Mouse (Mus musculus): ENCODE measurements around the gene Scin.

The Scin gene

DNA sequence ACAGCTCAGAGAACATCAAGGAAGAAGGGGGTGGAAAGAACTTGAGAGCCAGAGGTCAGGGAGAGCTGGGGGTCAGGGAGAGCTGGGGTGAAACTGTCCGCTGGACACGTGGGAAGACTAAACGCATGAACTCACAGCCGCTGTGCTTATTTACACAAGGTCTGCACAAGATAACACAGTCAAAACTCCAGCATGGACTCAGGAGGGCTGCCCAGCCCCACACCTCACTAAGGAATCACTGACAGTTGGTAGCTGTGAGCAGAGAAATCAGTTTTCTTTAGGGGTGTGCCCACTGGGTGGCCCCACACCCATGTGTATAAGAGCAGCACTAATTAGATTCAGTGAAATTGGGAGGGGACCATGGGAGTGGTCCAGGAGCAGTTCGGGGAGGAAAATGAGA lies 27.2 kb downstream of the Scin start:
- no peak for DNase-seq

DNA sequence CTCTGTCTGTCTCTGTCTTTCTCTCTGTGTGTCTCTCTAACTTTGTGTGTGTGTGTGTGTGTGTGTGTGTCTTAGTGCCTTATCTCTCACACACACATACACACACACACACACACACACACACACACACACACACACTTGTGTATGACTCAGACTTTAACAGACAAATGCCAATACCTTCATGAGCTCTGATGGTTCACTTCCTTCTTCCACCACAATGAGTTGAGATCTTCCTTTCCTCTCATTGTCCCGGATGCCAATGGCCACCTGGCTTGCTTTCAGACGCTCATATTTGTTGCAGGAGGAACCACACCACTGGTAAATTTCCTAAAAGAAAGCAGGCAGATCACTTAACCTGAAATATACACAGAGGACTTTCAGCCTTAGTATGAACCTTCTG lies 29.3 kb downstream of the Scin start:
- DNase-seq: no peak

DNA sequence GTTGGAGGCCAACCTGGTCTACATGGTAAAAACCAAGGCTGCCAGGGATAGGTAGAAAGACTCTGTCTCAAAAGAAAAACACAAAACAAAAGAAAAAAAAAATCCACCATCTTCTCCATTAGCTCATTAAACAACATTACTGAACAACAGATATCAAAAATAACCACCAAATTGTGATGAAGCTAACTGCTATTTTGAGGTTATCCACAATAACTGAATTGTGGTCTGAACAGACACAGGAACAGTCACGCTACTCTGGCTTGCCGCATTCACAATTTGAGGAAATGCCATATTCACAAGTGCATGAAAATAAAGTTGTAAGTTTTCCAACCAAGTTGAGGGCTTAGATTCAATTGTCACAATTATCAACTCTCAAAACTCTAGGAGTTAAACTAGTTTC lies 31.7 kb downstream of the Scin start:
- no peak for DNase-seq

DNA sequence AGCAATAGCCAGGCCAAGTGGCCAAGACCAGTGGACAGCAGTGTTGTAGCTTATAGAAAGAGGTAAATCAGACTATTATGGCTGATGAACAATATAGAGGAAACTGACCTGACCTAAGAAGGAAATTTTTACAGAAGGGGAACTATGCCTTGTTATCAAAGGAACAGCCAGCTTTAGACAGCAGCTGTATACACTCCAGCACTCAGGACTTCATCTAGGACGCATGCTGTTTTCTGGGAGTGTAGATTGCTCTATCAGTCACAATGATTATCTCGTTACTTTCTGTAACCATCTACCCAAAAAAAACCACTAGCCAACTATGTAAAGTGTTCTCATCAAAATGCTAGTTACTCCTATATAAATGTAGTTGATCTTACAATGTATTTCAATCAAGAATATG lies 34.6 kb downstream of the Scin start:
- DNase-seq: no peak

DNA sequence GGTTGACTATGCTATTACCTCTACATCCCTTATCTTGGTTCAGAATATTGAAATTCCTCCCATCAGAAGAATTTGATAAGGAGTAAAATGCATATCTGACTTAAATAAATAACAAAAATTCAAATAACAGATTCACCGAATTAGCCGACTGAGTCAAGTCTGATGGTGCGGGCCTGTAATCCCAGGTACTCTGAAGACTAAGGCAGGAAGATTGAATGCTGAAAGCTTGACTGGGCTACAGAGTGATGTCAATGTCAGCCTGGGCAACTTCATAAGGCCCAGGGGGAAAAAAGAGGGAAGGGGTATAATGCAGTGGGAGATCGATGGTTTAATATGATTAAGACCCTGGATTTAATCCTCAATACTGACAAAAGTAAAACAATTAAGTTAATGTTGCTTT lies 36.6 kb downstream of the Scin start:
- DNase-seq: no peak

DNA sequence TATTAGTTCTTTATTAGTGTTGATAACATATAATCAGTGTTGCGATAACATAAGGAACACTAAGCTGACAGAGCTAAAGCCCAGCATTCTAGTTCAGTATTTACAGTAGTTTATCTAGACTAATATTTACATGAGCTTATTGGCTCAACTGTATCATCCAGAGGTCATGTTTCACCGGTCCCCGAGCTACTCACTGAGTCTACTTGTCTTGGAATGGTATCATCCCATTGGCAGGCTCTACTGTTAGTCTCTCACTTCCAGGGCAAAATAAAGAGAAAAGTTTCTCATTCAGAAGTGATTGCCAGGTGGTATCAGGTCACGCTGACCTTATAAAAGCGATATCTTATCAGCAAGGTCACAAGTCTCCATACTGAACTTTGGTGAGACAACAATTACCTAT lies 37.0 kb downstream of the Scin start:
- no peak for DNase-seq

DNA sequence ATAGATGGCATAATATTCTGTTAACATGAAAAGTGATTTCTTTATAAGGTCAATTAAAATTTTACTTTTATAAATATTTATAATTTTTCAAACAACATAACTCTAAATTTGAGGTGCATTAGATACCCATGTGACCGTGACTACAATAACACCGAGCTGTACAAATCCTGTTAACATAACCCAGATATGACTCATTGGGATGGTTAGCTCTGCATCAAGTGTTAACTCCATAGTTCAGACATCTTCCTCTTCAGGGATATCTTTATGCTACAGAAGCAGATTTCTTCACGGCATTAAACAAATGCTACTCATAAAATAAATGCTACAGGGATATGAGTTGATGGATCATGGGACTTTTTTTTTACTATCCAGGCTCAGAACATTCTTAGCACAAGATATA lies 37.6 kb downstream of the Scin start:
- DNase-seq: no peak

DNA sequence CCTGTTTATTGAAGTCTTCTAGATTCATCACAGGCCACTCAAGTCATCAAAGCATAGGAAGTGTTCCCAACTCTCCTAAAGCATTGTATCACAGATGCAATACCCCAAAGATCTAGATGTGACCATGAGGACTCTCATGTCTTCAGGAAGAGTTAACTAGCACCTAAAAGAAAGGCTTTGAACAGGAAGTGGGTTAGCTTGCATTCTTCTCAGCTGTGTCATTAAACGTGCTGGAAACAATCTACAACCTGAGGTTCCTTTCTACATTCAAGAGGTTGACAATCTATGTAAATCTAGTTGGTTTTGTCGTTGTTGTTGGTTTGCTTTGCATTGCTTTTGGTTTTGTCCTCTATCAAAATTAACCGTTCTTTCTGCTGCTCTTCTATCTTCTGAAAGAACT lies 44.0 kb downstream of the Scin start:
- no peak for DNase-seq

DNA sequence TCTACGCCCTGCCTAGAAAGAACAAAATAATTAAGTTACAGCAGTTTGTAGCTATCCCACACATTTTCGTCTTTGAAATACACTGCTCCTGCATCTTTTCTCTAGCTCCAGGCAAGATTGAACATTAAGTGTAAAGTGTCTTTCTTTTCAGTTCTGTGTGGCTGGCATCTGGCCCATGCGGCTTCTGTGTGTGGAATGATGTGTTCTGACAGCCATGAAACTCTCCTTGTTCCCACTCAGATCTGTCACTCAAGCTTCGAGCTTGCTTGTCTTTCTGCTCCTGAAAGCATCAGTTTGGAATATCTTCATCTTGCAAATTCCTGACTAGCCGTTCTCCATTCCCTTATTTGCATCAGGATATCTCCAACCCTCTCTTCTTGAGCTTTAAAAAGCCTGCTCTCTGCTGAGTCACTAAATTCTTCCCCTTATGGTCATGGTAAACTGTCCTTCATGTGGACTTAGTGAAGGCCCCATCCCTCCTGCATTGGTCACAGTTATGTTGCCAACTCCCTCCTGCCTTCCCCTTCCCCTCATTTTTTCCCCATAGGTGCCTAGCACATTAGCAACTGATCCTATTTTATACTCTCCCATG lies 48.2 kb downstream of the Scin start:
- DNase-seq: peak; percentile 45

DNA sequence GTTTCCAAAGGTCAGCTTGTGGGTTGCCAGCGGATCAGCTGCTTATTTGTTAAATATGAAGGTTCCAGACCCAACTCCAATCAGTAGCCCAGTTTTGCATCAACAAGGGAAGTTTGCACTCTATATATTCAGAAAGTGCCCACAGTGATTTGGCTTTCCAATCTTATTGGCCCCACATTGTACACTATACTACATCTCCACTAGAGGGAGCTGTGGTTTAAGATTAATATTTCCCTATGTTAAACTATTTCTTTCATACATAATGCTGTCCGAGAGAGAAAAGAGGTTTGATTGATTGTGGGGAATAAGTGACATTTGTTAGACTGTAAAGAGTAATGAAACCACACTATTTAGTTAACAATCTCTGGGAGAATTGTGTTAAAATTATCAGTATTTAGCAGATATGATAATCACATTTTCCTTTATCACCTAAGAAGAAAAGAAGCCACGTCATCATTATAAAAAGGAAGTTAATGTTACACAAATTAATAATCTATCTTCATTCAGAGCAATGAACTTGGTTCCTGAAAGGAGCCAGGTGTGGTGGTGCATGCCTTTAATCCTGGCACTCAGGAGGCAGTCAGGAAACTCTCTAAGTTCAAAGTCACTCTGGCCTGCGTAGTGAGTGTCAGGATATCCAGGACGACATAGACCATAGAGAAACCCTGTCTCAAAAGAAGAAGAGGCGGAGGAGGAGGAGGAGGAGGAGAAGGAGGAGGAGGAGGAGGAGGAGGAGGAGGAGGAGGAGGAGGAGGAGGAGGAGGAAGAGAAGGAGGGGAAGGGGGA lies 51.4 kb downstream of the Scin start:
- DNase-seq: peak; percentile 51

DNA sequence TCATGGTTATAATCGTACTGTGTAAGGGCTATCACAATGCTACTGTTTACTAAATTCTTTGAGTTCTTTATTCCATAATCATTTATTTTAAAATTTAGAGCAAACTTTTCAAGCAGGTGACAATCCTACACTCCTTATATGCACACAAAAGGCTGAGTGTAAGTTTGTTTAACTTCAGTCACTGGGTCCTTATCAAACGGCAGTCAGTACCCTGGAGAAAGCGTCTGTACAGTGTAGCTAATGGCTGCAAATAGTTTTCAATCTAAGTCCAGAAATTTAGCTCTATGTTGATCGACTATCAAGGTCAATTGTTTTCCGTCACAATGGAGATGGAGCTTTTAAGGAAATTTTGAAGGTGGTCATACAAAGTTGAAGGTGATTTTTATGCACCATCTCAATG lies 52.0 kb downstream of the Scin start:
- DNase-seq: no peak

DNA sequence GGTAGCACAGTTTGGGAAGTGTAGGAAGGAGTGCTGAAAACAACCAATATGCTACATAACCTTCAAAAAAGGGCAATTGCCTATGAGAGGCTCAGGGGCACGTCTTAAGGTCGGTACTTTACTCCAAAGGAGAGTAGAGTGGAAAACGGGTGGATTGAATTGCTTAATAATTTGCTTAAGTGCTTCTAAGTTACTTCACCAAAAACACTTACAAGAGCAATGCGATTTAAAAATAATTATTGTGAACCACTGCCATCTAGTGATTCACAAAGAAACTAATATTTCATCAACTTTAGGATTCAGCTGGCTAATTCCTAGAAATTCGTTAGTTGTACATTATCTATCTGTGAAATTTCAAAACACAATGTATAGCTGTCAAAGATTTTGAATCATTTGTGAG lies 60.4 kb downstream of the Scin start:
- no peak for DNase-seq

DNA sequence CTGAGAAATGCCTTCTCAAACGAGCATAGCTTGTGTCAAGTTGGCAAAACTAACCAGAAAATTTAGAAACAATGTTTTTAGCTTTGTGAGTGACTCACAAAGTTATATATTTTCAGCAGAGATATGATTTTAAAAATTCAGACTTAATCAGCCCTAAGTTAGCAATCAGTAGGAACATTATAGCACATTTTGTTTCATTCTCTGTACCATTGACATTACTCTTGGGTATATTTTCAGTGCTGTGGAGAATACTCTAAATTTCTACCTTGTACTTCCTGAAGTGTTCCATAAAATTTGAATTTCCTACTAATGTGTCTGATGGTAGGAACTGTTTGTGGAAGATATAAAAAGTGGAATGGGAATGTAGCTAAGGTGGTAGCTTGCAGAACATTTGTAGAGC lies 87.0 kb downstream of the Scin start:
- no peak for DNase-seq

DNA sequence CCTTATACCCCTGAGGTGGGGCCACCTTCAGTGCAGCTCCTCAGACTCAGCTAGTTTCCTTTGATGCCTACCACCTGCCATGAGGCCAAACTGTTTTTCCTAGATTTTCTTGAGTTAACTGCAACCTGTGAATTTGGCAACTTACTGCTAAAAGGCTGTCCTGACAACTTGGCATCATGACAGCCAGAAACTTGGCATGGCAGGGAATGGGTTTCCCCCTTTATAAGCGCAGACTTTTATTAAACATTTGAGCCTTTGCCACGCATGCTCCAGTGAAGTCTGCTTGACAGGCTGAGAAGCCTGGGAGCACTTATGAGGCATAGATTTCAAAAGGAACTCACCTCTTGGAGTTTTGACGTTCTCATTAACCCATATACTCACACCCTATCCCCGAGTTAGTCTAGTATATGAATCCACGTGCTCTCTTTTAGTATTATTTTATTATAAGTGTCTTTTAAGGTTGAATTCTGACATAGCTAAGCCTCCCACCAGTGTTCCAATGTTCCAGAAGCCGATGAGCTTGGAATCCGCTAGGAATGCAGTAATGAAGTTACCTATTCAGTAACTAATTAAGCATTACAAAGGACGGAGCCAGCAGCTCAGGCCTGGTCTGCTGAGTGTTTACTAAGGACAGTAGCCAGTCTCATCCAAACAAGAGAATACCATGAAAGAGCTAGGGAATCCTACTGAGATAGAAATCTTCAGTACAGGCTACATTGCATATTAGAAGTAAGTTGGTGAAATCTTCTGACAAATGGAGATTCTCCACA lies 90.0 kb downstream of the Scin start:
- no peak for DNase-seq

DNA sequence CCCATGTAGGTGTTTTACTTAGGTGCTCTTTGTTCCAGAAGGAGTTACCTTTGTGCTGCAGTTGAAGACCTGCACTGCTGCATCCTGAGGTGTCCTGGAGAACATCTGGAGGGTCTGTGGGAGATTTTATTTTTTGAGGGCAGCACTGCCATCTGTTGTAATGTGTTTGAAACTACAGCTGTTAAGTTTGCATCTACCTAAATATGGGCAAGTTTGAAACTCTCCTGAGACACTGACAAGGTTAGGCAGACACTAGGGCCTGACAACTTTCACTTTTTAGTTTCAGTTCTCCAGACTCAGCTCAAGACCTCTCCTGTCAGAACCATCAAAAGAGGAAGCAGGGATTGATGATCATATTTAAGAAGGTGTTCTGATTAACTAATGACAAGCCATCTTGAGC lies 94.0 kb downstream of the Scin start:
- peak; percentile 73 for DNase-seq

DNA sequence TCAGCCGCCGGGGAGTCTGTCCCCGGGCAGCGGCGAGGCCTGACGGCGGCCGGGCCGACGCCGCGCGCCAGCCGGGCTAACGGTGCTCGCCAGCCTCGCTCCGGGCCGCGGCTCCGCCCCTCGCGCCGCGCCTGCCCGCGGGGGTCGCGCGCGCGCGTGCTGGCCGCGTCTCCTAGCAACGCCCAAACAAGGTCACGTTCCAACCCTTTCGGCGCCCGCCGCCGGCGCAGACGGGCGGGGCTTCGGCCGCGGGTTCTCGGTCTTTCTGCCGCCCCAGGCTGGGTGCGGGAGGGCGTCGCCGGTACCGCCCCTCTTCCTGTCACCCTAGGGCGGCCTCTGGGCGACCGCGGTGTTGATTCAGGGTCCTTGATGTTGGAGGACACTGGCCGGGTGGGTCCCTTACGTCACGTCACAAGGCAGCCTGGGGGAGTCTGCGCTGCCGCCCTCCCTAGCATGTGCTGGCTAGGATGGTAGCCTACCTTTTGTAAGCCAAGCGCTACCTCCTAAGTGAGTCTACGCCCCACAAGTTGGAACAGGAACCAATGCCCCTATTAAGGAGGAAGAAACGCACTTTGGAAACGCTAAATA lies 96.1 kb downstream of the Scin start, which contains the start of gene Arl4a:
TSS of gene Arl4a (minus strand) at position 150 of the 588 bp plus-strand sequence.
- DNase-seq: peak; percentile 94

DNA sequence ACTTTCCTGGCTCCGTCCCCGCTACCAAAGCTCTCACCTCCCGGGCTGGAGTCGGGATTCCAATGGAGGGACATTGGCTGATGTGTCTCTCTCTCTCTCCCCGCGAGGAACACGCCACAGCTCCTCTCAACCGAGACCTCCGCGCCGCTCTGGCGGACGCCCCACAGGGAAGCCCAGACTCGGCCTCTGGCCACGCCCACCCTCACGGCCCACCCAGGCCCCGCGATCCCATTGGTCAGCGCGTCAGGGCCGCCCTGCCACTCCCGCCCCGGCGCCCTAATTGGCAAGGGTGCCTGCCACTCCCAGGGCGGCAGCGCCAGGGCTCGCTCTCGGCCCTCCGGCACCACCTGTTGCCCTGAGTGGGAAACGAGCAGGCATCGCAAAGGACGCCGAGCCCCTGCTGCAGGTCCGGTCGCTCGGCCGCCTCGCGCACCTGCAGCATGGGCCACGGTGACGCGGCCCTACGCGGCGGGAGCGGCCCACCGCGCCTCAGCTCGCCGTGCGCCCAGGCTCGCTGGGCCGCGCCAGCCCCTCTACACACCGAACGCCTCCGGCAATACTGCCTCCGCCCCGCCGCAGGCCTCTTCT lies 96.7 kb downstream of the Scin start:
- peak; percentile 98 for DNase-seq

DNA sequence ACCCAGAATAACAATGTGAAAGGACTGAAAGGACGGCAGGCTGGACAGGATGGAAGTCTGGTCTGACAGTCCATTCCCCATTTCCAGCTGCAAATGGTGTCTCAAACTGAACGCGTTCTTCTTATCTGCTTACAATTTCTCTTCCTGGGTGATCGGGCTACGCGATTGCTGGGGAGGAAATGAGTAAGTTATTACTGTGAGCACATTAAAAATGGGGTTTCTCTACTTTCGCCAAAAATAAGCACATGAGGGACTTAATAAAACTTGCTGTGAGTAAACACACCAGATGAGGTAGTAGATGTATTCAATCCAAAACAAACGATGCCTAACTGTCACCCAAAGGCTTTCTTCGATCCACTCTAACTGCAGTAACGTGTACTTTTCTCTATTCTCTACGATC lies 97.4 kb downstream of the Scin start:
- DNase-seq: peak; percentile 22

DNA sequence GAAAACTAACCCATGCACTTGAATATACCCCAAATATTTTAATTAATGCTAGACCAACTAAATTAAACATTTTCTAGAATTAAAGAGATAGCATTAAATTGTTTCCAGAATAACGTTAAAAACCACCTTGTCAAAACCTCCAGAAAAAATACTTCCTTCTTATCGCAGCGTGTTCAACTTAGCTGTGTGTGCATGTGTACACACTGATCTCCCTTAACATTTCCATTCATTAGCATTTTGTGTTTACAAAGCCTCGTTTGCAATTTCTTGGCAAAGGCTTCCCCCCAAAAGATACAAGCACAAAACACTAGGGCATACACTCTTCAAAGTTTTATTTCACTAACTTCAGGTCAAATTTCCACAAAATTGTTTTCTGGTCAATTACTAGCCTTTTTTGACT lies 98.5 kb downstream of the Scin start:
- DNase-seq: no peak

DNA sequence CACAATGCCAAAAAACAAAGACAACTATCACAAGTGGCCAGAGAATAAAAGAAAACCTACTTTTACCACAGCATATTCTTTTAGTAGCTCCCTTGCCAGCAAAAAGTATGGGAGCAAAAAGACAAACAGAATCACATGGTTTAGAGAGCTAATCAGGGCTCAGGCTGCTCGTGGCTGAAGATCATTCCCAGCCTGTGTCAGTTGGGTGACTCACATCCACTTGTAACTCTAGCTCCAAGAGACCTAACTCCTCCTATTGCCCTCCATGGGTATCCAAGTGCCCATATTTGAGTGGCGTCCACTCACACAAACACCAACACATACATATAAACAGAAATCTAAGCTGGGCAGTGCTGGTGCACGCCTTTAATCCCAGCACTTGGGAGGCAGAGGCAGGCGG lies 104.8 kb downstream of the Scin start:
- DNase-seq: no peak

DNA sequence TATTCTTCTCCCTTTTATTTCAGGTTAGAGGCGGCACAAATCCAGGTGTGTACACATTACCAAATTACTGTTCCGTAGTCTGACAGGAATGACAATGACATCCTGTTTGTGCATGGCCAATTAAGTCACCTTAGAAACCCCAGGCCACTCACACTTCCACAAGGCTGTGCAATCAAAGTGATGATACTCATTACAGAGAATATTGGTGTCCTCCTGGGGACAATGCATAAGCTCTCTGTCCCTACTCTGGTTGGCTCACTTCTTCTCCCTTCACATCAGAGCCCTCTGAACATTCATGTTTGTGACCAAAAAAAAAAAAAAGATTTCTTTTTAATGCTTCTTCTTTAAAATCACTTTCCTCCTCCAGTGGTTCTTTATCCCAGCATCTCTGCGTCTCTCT lies 106.2 kb downstream of the Scin start:
- DNase-seq: no peak

DNA sequence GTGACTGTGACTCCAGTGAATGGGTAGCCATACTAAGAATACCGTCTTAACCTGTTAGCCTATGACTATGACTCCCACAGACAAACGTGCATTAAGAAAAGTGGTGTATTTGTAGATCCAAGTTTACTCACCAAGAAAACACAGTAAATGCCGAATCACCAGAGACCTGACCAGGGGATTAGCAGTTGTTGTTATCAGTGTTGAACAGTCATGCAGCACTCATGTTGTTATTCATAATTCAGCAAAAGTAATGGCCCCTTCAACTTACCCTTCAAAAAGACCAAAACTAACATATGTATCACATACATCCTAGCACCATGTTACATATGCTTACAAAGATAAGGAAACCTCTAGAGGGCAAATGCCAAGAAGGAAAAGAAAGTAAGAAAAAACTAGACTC lies 106.6 kb downstream of the Scin start:
- DNase-seq: no peak

DNA sequence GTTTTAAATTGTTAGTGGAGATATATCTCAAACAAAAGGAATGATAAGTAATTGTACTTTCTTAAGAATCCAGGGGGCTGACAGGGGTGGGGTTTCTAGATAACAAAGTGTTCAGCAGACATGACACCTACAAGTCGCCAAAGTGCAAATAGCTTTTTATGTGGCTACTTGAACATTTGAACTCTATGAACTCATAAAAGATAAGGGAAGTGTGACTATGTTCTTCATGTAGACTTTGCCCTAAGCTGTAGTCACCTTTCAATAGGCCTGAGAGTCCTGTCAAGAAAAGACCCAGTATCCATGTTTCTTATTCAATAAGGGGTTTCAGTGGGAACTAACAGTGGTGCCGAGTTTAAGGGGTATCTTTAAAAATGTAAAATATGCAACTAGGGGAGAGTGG lies 110.1 kb downstream of the Scin start:
- no peak for DNase-seq

Measured in retina, postnatal 1 day (tissue).